Comparison of ENCODE assay signal across 14 mouse cellular contexts in the genomic region with DNA sequence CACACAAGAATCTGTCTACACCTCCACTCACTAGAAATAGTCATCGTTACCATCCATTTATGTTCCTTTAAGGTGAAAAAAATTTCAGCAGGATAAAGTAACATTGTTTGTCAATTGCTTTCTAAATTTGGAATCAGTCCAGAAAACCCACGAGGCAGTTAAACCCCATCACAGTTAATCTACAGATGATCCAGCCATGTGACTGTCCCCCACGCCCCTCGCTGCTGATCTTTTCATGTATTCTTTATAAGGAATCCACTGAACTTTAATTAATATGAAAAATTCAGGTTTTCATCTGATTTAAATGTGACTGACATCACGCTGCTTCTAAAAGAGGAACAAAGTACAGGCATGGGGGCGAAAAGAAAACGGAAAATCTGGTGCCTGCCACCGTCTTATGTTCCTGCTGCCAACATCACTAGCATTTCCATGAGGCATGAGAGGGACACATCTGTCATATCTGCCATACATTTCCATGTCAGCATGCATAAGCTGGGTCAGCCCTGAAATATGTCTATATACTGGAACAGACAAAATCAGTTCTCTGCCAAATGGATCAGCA.
A peak's percentile ranks its signal among the peaks of the same experiment; 100 is the strongest.
DNase-seq lines count a peak whose midpoint lies in the region; ATAC-seq lines count a peak whose summit lies in the region.
"Had no signal": no experiment of that assay in that cellular context is flagged by ENCODE, and none has a peak within 500 bp of the region (broad histone marks: within the 10 kb centered on the region; RNA-seq: fewer than 3 reads in every experiment).

No protein-coding gene starts in this region.

- WGBS in midbrain, embryonic 14.5 days: 71% methylated on average over 8 of the region's 8 CpGs
- WGBS in midbrain, embryonic 10.5 days: 92% methylated on average over 8 of the region's 8 CpGs

- no peak overlapping the region for H3K4me3 ChIP-seq in midbrain, embryonic 14.5 days (replicated peaks; ENCODE audit: low read depth, low read length)
- no peak overlapping the region for H3K4me3 ChIP-seq in midbrain, embryonic 10.5 days
- H3K4me3 ChIP-seq: heart, adult 2 months; limb, embryonic 10.5 days had no signal

- no peaks in the 10 kb centered on the region for H3K36me3 ChIP-seq in midbrain, embryonic 14.5 days (ENCODE audit: control insufficient read depth, insufficient read depth, low read length)
- H3K36me3 ChIP-seq in midbrain, embryonic 10.5 days: no peaks in the 10 kb centered on the region
- H3K36me3 ChIP-seq: limb, embryonic 10.5 days had no signal

- no peak overlapping the region for H3K27ac ChIP-seq in midbrain, embryonic 14.5 days (replicated peaks; ENCODE audit: low read depth, low read length)
- no peak overlapping the region for H3K27ac ChIP-seq in midbrain, embryonic 10.5 days (replicated peaks)
- H3K27ac ChIP-seq: heart, adult 2 months; limb, embryonic 10.5 days had no signal

- H3K4me2 ChIP-seq in midbrain, embryonic 14.5 days (ENCODE audit: low read length): no peak overlapping the region

- DNase-seq in midbrain, embryonic 14.5 days: peak; percentile 25
- DNase-seq in midbrain, embryonic 10.5 days (ENCODE audit: low spot score): no peak
- peak; percentile 28 to 36 for DNase-seq in frontal cortex, postnatal 14 days (ENCODE audit: low spot score in 2 of 2)
- peak; percentile 22 to 70 for DNase-seq in left cerebral cortex, adult 8-10 months (ENCODE audit: low spot score in 2 of 2)
- DNase-seq in right cerebral cortex, postnatal 36 days (ENCODE audit: low spot score in 2 of 2): peak; percentile 52 to 71
- no peak for DNase-seq in urinary bladder, postnatal 14 days (ENCODE audit: low spot score)
- DNase-seq: cerebellum, adult 11-12 months; heart, adult 2 months; heart, postnatal 4 days; kidney, adult 11 months; thymus, postnatal 4 days had no signal

- H3K9me3 ChIP-seq in midbrain, embryonic 14.5 days (ENCODE audit: control insufficient read depth, low read length): no peaks in the 10 kb centered on the region
- no peaks in the 10 kb centered on the region for H3K9me3 ChIP-seq in midbrain, embryonic 10.5 days (replicated peaks)
- H3K9me3 ChIP-seq: limb, embryonic 10.5 days had no signal

- ATAC-seq in midbrain, embryonic 14.5 days (ENCODE audit: low FRiP score, low TSS enrichment): no peak
- no peak for ATAC-seq in inflammation-experienced regulatory T-cells, adult 6 months
- ATAC-seq in granulocyte monocyte progenitor cell, adult 5-6 weeks (replicated peaks; ENCODE audit: poor library complexity, severe bottlenecking): no peak

- H3K9ac ChIP-seq in midbrain, embryonic 14.5 days (replicated peaks; ENCODE audit: low read length): no peak overlapping the region

- no peaks in the 10 kb centered on the region for H3K4me1 ChIP-seq in midbrain, embryonic 14.5 days (ENCODE audit: control insufficient read depth, insufficient read depth, low read length)
- no peaks in the 10 kb centered on the region for H3K4me1 ChIP-seq in midbrain, embryonic 10.5 days
- H3K4me1 ChIP-seq: limb, embryonic 10.5 days had no signal

- H3K27me3 ChIP-seq in midbrain, embryonic 14.5 days (ENCODE audit: control insufficient read depth, insufficient read depth, low read length): no peaks in the 10 kb centered on the region
- H3K27me3 ChIP-seq in midbrain, embryonic 10.5 days (ENCODE audit: low read depth, poor library complexity, severe bottlenecking): no peaks in the 10 kb centered on the region

Comparison
In these comparisons a context has a peak if more than half of its experiments do, and no peak if none do; other contexts are left out.
1. DNase-seq: peak in midbrain, embryonic 14.5 days (single experiment), frontal cortex, postnatal 14 days (2 of 2), left cerebral cortex, adult 8-10 months (2 of 2) and right cerebral cortex, postnatal 36 days (2 of 2); none in midbrain, embryonic 10.5 days (single experiment) and urinary bladder, postnatal 14 days (single experiment).